Mouse (Mus musculus): Measurements from ENCODE around the gene Rassf7.
"Not testable (repeated sequence)": the region's sequence is repeated elsewhere in the genome, so short reads cannot be mapped to it uniquely, and the experiment has no call there.

Gene Rassf7

DNA sequence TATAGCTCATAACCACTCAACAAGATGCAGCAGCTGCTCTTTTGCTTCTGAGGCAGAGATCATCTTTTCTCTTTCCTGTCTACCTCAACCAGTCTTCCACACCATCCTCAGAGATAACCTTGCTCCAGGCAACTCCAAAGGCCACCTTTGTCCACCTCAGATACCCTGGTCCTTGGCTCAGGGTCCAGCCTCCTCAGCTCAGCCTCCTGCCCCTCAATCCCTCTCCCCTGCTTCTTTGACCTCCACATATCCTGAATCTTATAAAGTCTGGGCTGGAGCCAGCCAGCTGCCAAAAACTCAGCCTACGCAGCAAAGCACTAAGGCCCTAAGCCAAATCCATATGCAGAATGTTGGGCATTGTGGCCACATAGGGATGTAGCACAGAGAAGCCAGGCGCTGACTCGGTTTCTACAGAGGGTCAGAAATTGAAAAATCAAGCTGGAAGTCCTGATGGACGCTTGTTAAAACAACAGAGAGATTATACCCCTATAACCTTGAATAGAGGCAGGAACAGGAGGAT, 7.1 kb downstream of the Rassf7 start:
- DNase-seq (ENCODE audit: low read depth, low spot score) = no peak

DNA sequence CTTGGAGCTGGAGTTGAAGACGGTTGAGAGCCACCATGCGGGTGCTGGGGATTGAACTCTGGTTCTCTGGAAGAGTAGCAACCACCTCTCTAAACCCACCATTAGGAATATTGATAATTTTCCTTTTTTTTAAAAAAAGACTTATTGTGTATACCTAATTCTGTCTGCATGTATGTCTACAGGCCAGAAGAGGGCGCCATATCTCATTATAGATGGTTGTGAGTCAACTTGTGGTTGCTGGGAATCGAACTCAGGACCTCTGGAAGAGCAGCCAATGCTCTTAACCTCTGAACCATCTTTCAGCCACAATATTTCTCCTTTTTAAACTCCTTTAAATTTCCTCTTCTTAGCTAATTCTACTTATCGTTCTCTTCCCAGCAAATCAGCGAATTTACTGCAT, 10.9 kb downstream of the Rassf7 start:
- no peak for DNase-seq (ENCODE audit: low read depth, low spot score)

DNA sequence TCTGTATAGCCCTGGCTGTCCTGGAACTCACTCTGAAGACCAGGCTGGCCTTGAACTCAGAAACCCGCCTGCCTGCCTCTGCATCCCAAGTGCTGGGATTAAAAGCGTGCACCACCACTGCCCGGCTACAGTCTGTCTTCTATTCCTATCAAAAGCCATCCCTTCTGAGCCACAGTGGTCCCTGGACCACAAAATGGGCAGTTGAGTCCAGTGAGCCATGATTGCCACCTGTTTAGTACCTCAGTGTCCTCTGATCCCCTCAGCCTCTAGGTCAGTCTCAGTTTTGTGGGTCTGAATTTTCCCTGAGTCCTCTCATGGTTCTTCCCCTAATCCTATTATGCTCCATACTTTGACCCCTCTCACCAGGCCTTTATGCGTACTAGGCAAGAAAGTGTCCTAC, 12.1 kb downstream of the Rassf7 start:
- no peak for DNase-seq (ENCODE audit: low read depth, low spot score)

DNA sequence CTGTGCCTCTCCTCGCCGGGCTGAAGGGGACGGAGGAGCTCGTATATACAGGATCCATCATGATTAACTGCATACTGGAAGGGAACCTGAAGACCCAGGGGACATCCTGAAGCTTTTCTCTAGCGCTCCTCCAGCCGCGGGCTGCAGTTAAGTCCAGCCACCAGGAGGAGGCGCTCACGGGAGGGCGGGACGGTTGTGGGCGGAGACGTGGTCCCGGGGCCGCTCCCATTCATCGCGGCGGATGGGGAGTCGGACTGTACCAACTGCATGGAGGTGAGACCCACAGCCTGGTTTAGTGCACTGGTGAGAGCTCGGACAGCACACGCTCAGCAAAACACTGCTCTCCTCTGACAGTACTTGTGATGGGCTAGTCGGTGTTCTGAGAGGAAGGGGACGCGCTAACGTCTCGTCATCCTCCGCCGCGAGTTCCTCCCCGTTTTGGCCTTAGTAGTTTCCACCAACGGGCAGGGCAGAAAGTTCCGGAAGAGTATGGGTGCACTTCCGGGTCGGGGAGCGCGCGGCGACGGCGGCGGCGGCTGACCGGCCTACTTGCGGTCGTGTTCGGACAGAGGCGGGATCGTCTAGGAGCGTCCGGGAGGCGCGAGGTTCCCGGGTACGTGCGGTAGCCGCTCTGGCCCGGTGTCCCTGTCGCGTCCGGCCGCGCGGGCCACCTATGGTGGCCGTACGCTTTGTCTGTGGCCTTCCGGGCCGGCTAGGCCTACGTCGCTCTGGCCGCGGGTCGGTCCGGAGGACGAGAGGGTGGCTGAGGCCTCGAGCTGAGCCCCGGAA, 12.8 kb downstream of the Rassf7 start, which contains the start of gene Phrf1:
TSS of gene Phrf1 (plus strand) at position 506 of the 789 bp plus-strand sequence.
- peak; percentile 91 for DNase-seq (ENCODE audit: low read depth, low spot score)

DNA sequence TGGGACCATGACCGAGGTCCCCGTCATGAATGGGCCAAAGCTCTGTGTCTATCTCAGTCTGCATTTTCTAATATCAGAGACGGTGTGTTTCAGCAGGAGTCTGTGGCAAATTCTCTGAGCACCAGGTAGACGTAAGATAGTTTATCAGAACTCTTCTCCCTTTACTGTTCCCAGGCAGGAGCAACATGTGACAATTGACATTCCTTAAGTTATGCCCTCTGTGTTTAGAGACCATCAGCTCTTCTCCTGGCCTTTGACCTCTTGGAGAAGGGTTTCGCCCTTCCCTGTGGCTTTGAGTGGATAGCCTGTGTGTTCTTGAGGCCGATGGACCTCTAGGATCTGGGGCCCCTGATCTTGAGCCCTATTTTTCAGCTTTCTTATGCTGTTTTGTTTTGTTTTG, 14.0 kb downstream of the Rassf7 start:
- DNase-seq (ENCODE audit: low read depth, low spot score) = no peak

DNA sequence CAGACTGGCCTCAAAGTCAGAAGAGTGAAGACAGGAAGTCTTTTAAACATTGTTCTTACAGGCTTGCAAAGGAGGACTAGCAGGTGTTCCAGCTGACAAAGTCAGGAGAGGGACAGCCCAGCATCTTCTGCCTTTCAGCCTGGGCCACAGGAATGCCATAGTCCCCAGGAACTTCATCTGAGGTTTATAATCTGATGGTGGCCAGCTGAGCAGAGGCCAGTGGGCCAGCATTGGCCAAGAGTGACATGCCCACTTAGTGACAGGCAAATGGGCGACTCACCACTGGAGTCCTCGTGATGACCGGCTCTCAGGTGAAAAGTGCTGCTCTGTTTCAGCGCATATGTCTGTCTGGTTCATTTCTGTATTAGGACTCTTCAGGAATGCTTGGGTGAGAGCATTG, 14.9 kb downstream of the Rassf7 start:
- no peak for DNase-seq (ENCODE audit: low read depth, low spot score)

DNA sequence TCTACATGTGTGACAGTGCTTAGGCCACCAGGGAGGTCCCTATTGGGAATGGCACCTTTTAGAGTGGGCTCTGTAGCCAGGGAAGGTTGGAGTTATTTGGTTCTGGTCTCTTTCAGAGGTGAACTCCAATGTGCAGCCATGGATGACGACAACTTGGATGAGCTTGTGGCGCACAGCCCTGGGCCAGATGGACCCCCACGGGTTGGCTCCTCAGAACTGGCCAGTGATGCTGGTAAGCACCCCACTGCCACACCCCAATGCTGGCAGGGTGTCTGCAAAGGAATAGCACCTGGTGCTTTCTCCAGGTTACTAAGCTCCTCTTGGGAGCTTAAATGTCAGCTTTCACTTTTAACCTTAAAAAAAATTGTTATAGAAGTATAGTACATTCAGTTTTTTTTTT, 15.5 kb downstream of the Rassf7 start:
- no peak for DNase-seq (ENCODE audit: low read depth, low spot score)

DNA sequence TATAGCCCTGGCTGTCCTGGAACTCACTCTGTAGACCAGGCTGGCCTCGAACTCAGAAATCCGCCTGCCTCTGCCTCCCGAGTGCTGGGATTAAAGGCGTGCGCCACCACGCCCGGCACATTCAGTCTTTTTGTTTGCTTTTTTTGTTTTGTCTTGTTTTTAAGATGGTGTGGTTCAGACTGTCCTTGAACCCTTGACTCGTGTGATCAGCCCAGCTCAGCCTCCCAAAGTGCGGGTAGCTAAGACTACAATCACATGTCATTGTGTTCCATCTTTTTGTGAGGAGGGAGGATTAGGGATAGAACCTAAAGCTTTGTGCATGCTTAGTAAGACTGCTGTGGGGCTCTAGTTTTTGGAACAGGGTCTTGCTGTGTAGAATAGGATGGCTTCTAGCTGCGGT, 15.9 kb downstream of the Rassf7 start:
- no peak for DNase-seq (ENCODE audit: low read depth, low spot score)

DNA sequence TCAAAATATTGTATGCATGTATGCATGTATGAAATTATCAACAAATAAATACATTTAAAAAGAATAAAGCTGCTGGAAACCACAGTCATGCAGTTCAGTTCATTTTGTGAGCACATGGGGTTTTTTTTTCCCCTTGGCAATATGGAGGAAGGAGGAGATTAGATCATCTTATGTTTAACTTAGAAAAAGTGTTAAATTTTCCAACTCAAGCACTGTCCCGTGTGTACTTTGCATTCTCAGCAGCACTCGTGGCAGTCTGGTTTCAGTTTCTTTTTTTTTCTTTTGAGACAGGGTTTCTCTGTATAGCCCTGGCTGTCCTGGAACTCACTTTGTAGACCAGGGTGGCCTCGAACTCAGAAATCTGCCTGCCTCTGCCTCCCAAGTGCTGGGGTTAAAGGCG, 34.8 kb downstream of the Rassf7 start:
- not testable (repeated sequence) for DNase-seq (ENCODE audit: low read depth, low spot score)

DNA sequence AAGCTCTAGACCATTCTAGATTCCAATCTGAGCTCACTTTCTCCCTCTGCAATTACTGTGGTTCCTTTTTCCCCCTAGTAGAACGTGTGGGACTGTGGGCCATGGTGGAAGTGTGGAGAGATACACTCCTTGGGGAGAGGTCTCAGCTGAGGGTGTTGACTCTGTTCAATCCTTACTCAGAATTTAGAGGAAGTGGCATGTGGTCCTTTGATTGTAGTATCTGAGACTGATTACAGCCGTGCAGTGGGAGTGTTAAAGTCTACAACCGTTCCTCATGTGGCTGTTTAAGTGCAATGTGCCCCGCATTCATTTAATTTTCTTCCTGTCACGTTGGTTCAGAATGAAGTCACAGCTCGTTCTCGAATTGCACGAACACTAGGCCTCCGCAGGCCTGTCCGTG, 40.5 kb downstream of the Rassf7 start:
- DNase-seq (ENCODE audit: low read depth, low spot score) = no peak

DNA sequence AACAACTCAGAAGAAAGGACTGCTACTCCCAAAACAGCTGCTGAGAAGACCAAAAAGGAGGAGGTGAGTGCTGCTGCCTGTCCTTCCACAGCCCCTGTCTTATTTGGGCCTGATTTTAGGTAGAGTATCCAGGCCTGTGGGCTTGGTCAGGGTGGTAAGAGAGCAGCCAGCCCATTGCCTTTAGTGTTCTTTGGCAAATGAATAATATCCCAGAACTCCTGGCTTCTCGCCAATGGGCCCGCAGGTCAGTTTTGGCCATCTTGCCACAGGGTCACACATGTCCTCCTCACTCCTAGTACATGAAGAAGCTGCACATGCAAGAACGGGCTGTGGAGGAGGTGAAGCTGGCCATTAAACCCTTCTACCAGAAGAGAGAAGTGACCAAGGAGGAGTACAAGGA, 45.8 kb downstream of the Rassf7 start:
- DNase-seq (ENCODE audit: low read depth, low spot score) = no peak

DNA sequence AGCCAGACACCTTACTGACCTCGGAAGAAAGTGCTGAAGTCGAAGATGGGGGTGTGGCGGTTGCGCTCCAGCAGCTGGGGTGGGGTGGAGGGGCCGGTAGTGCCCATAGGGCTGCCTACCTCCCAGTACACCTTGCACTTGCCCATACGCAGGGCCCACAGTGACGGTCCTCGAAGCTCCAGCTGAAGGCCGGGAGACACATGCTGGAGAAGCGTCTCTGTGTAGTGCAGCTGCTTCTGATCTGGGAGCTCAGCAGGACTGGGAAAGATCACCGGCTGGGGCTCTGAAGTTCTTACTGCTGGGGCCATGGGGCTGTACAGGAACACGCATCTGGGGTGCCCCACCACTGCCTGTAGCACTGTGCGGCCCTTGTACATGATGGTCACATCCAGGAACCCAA, 48.0 kb downstream of the Rassf7 start:
- no peak for DNase-seq (ENCODE audit: low read depth, low spot score)

DNA sequence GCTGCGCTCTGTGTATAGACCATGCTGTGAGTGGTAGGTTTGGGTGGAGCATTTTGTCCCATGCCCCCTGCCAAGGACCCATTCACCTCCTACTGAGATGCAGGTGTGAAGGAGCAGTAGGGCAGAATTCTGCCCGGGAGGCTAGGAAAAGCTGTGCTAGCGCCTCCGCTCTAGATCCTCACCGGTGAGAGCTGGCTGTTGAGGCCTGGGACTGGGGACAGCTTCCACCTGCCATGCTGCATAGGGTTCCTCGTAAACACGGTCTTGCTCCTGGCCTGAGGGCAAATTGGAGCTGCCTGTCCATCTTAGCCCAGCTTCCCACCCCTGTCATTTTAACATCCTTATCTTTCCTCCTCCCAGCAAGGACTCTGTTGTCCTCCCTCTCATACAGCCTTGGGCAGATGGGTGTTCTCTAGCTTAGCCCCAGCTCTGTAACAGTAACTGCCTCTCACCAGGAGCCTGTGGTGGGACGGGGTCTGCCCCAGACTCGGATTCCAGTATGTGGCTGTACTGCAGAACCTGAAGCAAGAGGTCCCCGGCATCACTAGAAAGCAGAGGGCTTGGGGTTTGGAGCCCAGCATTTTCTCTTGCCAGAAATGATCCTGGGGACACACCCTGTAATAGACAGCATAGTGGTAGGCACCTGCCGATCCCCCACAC, 48.5 kb downstream of the Rassf7 start:
- DNase-seq (ENCODE audit: low read depth, low spot score) = no peak

DNA sequence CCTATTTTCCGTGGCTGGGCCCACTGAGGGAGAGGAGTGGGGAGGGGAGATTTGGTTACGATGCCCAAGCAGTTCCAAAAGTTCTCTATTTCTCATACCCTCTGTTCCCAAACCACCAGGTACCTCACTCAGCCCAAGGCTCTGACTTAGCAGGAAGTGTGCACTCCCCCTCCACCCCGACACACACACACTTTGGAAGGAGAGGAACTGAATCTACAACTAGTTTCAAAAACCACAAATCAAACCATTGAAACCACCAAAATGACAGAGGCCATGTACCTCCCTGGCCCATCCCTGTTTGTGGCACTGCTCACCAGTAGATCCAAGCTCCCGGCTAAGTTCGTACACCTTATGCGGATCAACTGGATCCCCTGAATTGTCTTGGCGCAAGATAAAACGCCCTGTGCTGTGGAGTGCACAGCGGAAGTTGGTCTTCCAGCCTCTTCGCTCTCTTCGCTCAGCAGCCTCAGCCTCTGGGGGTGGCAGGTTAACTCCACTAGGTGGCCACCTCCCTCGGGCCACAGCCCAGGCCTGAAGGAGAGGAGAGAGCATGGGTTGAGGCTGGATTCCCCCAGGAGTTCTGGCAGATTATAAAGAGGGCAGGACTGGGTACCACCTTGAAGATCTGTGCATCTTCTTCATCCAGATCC, 49.2 kb downstream of the Rassf7 start:
- peak; percentile 79 for DNase-seq (ENCODE audit: low read depth, low spot score)

DNA sequence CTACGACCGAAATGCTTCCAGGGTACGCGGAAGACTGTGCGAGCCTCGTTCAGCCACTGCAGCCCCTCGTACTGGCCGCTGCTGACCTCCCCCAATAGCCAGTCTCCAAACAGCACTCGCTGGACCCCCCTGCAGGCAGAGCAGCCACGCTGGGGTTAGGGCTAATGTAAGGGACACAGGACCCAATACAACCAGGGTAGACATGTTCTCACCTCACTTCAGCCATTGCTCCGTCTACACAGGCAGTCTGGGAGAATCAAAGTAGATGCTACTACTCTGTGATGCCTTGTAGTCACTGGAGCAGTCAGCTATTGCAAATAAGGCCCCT, 49.7 kb downstream of the Rassf7 start:
- no peak for DNase-seq (ENCODE audit: low read depth, low spot score)

DNA sequence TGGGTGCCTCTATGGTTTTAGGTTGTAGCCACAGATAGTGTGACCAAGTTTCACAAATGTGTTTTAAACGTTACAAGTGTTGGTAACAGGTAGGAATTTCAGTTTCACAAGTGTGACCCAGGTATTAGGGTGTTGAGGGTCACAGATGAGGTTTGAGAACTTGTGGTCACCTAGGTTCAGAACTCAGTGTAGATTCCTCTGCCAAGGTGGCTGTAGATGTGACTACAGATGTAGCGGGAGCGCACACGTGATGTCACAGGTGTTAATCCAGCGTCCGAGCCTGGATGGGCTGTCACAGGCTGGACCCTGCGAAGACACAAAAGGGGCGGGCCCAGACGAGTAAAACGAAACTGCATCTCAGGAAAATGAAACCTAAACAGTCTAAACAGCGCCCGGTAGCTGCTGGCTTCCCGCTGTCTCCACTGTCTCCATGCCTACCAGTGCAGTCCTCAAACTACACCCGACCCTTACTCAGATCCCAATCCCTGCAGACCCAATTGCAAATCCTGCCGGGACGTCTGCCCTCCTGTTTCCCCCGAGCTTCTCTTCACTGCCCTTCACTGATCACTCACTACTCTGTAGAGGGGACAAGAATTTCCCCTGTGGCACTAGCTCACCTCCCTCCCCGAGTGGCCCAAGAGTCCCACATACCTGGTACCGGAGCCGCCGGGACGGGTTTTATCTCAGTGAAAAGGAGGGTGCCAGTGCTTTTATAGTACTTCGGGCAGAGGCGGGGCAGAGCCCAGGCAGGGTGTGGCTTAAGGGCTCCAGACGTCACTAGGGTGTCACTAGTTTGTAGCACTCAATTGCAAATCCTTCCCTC, 50.3 kb downstream of the Rassf7 start, which contains the start of gene Irf7:
TSS of gene Irf7 (minus strand) at position 743 of the 823 bp plus-strand sequence.
- DNase-seq (ENCODE audit: low read depth, low spot score) = peak; percentile 91
